Mouse (Mus musculus): ENCODE results near the gene Slc5a5. TPM values are rescaled to one million over a fixed set of nuclear protein-coding genes. Genes with fewer than 3 reads are reported as not detected.

Gene Slc5a5
- polyA plus RNA-seq, 1 experiment from 2014 or later = 0.69 TPM

DNA sequence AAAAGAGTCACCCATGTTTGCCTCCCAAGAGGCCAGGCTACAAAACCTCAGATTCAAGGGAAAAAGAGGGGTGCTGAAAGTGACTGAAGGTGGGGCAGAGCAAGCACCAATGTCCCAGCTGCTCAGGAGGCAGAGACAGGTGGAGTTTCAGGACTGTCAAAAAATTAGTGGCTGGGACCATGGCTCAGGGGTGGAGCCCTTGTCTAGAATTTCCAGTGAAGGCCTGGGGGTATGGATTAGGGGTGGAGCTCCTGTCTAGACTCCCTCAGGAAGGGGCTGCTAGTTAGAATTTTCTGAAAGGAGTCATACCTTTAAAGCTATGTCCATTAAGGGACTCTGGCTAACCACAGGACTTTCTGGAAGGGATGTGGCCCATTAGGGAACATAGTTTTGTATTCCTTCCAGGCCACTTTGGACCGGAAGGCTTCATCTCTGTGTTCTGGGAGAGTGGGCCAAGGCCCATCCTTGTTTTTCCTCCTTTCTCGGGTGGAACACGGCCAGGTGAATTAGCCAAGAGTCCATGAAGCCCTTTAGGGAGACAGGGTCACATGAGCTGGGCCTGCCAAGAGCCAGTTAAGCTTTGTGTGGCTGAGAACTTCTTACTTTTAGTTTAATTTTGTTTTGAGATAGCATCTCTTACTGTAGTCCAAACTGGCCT lies 43.1 kb downstream of the Slc5a5 start:
- 84% methylated on average over 3 of the region's 3 CpGs for WGBS
- ATAC-seq (ENCODE audit: low FRiP score, low read depth) = no peak
- Histone ChIP-seq H3K4me2 (replicated peaks) (no peak overlapping the region), H3K4me3 (no peak overlapping the region), H3K27me3 (no peaks in the 10 kb centered on the region; the same call in 1 of the 2 replicates), H3K27ac (replicated peaks) (no peak overlapping the region), H3K4me1 (0 out of 2 replicates have a peak, but pooled peaks cover 5% of the 10 kb centered on the region), H3K9me3 (no peaks in the 10 kb centered on the region), H3K36me3 (0 out of 2 replicates have a peak, but pooled peaks cover 24% of the 10 kb centered on the region), H3K9ac (replicated peaks) (no peak overlapping the region)

DNA sequence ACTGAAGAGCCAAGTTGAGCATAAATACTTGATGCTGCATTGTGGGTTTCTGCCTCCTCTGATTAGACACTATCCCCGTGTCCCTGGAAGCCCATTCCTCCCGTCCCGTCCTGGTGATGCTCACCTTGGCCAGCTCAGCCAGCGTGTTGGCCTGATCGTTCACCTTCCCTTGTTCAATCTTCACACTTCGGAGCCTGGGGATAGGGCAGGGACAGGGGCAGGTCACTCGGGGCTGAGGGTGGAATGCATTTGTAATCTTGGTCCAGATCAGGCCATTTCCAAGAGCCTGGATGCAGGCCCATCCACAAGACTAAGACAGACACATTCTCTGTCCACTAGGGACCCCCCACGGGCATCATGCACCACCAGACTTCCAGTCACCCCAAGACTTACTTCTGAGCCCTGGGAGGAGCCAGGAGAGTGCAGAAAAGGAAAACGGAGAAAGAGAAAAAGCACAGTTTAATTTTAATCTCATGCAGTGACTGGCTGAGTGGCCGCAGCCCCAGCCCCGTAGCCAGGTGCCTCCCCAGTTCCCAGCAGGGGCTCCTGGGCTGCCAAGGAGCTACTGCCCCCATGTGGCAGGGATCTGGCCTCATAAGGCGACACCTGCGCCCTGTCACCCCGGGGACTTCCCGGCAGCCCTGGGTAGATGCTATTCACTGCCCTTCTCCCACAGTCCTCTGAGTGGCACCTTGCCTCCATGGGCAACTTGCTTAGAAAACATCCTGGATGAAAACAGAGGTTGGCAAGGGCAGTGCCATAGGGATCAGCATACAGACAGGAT lies 46.0 kb downstream of the Slc5a5 start:
- Histone ChIP-seq H3K27me3 (no peaks in the 10 kb centered on the region; the same call in 1 of the 2 replicates), H3K4me1 (peaks cover 5% of the 10 kb centered on the region; the same call in 1 of the 2 replicates), H3K4me3 (no peak overlapping the region), H3K27ac (replicated peaks) (no peak overlapping the region), H3K4me2 (replicated peaks) (no peak overlapping the region), H3K9ac (replicated peaks) (no peak overlapping the region), H3K36me3 (0 out of 2 replicates have a peak, but pooled peaks cover 2% of the 10 kb centered on the region), H3K9me3 (no peaks in the 10 kb centered on the region)
- WGBS = 47% methylated on average over 15 of the region's 15 CpGs
- no peak for ATAC-seq (ENCODE audit: low FRiP score, low read depth)

DNA sequence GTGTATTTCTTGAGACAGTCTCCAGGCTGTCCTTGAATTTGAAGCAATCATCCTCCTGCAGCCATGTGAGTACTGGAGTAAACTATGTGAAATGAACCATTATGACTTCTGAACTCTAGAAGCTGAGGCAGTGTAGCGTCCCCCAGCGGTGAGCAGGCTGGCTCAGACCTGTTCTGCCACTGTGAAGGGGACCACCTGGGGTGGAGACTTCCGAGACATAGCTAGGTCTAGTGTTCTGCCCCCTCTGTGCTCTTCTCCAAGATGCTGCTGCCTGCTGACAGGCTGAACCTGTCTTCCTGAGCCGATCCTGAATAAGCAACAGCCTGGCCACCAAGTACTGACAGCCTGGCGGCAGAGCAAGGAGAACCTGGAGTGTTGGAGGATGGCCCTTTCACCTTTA lies 47.4 kb downstream of the Slc5a5 start:
- no peak overlapping the region for H3K4me2 ChIP-seq (replicated peaks)
- no peaks in the 10 kb centered on the region for H3K9me3 ChIP-seq
- WGBS = 37% methylated on average over 5 of the region's 5 CpGs
- H3K27me3 ChIP-seq = no peaks in the 10 kb centered on the region
- H3K36me3 ChIP-seq = 0 out of 2 replicates have a peak, but pooled peaks cover 2% of the 10 kb centered on the region
- ATAC-seq (ENCODE audit: low FRiP score, low read depth) = no peak
- H3K4me1 ChIP-seq = peaks cover 8% of the 10 kb centered on the region; the same call in 1 of the 2 replicates
- H3K27ac ChIP-seq (replicated peaks) = no peak overlapping the region
- H3K9ac ChIP-seq (replicated peaks) = no peak overlapping the region
- no peak overlapping the region for H3K4me3 ChIP-seq

DNA sequence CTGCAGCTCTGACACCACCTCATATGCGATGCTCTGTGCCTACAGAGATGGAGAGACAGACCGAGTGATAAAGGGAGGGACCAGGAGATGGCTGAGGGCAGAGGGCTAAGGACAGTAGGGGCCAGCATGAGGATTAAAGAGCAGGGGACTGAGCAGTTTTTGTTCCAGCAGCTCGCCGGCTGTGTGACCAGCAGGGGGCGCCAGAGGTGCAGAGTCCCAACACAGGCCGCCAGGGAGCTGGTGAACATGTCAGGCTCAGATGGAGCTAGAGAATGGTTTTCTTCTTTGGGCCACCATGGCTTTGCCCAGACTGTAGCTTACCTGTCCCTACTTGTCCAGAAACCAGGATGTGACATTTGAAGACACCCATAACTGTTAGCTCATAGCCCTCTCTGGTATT lies 48.0 kb downstream of the Slc5a5 start:
- H3K9me3 ChIP-seq = no peaks in the 10 kb centered on the region
- H3K4me2 ChIP-seq (replicated peaks) = no peak overlapping the region
- ATAC-seq (ENCODE audit: low FRiP score, low read depth) = 0 out of 2 replicates have a peak, but pooled peaks have one; percentile 5
- 0 out of 2 replicates have a peak, but pooled peaks cover 2% of the 10 kb centered on the region for H3K36me3 ChIP-seq
- under 1% methylated on average over 6 of the region's 6 CpGs for WGBS
- H3K27me3 ChIP-seq = no peaks in the 10 kb centered on the region
- no peak overlapping the region for H3K27ac ChIP-seq (replicated peaks)
- 0 out of 2 replicates have a peak overlapping the region, but pooled peaks have one; percentile 7 for H3K9ac ChIP-seq (replicated peaks)
- peaks cover 8% of the 10 kb centered on the region; the same call in 1 of the 2 replicates for H3K4me1 ChIP-seq
- no peak overlapping the region for H3K4me3 ChIP-seq

DNA sequence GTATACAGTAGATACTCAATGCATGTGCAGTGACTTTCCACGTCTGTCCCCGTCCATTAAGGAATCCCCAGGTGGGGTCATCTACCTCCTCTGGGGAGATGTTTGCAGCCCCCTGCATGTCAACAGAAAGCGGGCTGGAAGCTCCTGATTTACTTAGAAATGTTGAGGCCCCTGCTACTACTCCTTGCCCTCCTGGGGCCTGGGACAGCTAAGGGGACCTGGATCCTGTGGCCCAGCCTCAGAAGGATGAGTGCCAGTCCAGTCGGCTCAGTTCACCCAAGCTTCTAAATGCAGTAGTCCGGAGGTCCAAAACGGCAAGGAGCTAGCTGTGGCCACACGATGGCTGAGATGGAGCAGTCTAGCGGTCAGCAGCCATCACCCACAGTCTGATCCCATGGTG lies 48.6 kb downstream of the Slc5a5 start:
- Histone ChIP-seq H3K4me3 (no peak overlapping the region), H3K27me3 (no peaks in the 10 kb centered on the region), H3K4me2 (replicated peaks) (no peak overlapping the region), H3K27ac (replicated peaks) (no peak overlapping the region), H3K4me1 (peaks cover 9% of the 10 kb centered on the region; the same call in 1 of the 2 replicates), H3K9ac (replicated peaks) (0 out of 2 replicates have a peak overlapping the region, but pooled peaks have one; percentile 7), H3K9me3 (no peaks in the 10 kb centered on the region), H3K36me3 (0 out of 2 replicates have a peak, but pooled peaks cover 2% of the 10 kb centered on the region)
- no peak for ATAC-seq (ENCODE audit: low FRiP score, low read depth)
- 88% methylated on average over 8 of the region's 8 CpGs for WGBS

DNA sequence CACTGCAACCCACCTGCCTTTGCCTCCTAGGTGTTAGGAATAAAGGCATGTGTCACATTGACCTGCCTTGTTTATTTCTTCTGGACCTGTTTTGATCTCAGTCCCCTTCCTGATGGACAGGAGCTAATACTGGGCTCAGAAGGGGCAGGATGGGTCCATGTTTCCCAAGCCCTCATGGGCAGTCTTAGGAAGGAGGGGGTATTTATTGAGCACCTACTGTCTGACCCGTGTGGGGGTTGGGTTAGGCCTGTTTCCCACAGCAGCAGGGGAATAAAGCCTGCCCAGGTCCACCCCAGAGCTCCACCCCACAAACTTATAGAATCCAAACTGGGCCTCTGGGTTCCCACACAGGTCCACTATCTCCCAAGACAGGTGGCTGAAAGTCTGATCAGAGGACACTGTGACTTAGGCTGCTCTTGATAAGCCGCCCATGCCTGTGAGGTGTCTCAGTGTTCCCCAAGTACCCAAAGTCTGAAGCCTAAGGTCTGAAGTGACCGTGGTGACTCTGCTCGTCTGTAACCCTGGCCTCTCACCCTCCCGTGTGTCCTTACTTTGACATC lies 49.3 kb downstream of the Slc5a5 start:
- ATAC-seq (ENCODE audit: low FRiP score, low read depth) = no peak
- Histone ChIP-seq H3K36me3 (no peaks in the 10 kb centered on the region), H3K27me3 (no peaks in the 10 kb centered on the region), H3K9ac (replicated peaks) (no peak overlapping the region), H3K4me1 (peaks cover 16% of the 10 kb centered on the region), H3K4me3 (no peak overlapping the region), H3K4me2 (replicated peaks) (no peak overlapping the region), H3K9me3 (no peaks in the 10 kb centered on the region), H3K27ac (replicated peaks) (no peak overlapping the region)
- 88% methylated on average over 5 of the region's 5 CpGs for WGBS

DNA sequence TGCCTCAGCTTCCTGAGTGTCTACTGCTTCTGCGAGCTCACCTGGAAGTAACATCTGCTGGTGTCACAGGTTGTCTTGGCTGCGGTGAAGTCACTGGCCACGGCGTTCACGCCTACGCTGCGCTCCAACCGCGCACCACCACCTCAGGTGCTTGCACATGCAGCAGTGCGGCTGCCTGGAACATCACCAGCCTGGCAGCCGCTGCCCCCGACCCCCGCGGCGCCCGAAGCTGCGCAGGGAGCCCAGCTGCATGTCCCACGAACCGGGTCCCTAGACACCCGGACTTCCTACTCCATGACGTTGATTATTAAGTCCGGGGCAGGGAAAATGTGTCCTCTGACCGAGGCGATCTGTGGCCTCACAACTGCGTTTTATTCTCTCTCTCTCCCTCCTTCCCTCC lies 50.1 kb downstream of the Slc5a5 start:
- H3K4me2 ChIP-seq (replicated peaks) = no peak overlapping the region
- H3K36me3 ChIP-seq = no peaks in the 10 kb centered on the region
- H3K4me1 ChIP-seq = peaks cover 16% of the 10 kb centered on the region
- H3K9me3 ChIP-seq = no peaks in the 10 kb centered on the region
- H3K27ac ChIP-seq (replicated peaks) = no peak overlapping the region
- H3K9ac ChIP-seq (replicated peaks) = no peak overlapping the region
- 71% methylated on average over 25 of the region's 25 CpGs for WGBS
- no peak for ATAC-seq (ENCODE audit: low FRiP score, low read depth)
- H3K4me3 ChIP-seq = no peak overlapping the region
- no peaks in the 10 kb centered on the region for H3K27me3 ChIP-seq

DNA sequence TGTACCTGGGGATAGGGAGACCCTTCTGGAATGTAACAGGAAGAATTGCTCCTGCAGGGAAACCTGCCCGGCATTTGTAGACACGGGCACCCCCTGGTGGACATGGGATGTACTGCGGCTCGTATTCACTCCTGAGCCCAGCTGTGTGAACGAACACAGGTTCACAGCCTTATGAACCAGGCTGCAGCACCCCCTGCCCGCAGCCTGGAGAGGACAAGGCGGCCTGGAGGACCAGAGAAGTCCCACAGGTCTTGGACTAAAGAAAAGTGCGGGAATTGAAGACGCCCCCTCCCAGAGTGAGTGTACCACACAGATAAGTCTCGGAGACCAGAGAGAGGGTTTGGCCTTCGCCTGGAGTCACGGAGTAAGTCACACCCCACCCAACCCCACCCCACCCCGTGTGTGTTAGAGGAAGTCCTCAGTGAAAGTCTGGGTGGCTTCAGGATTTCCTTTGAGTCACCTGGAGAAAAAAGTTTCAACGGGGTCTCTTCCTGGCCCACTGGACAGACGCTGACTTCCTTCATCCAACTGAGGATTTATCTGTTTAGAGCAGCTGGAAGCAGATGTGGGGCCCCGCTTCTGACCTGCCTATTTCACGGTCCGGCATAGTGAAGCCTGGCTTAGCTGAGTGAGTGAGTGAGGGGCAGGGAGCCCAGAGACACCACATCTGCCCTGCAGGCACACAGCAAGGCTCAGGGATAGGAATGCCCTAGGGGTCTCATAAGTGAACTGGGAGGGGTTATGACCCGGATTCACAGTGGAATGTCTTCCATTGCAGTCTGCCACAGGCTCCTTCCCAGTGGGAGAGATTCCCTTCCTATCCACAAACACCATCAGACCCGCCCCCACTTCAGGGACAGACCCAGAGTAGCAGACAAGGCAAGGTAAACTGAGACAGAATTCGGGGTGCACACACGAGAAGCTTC lies 51.1 kb downstream of the Slc5a5 start:
- no peak overlapping the region for H3K4me3 ChIP-seq
- no peak overlapping the region for H3K9ac ChIP-seq (replicated peaks)
- ATAC-seq (ENCODE audit: low FRiP score, low read depth) = 0 out of 2 replicates have a peak, but pooled peaks have one; percentile 1
- no peak overlapping the region for H3K4me2 ChIP-seq (replicated peaks)
- H3K4me1 ChIP-seq = peaks cover 11% of the 10 kb centered on the region
- H3K27me3 ChIP-seq = no peaks in the 10 kb centered on the region
- H3K9me3 ChIP-seq = no peaks in the 10 kb centered on the region
- H3K27ac ChIP-seq (replicated peaks) = 0 out of 2 replicates have a peak overlapping the region, but pooled peaks have one; percentile 49
- WGBS = 42% methylated on average over 22 of the region's 22 CpGs
- no peaks in the 10 kb centered on the region for H3K36me3 ChIP-seq

DNA sequence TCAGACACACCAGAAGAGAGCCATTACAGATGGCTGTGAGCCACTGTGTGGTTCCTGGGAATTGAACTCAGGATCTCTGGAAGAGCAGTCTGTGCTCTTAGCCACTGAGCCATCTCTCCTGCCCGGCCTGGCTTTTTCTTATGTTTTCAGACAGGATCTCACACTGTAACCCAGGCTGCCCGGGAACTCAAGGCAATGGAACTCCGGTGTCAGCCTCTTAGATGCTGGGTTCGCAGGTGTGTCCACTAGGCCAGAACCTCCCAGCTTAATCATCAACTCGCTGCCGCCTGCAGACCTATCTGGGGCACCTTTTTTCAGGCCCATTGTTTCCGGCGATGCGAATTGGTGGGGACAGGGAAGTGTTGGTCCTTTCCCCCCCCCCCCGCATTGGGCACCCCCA lies 52.0 kb downstream of the Slc5a5 start:
- Histone ChIP-seq H3K27me3 (no peaks in the 10 kb centered on the region), H3K4me3 (no peak overlapping the region), H3K4me1 (peaks cover 11% of the 10 kb centered on the region), H3K9ac (replicated peaks) (no peak overlapping the region), H3K4me2 (replicated peaks) (no peak overlapping the region), H3K9me3 (no peaks in the 10 kb centered on the region), H3K27ac (replicated peaks) (peak overlapping the region; percentile 49; the same call in 1 of the 2 replicates), H3K36me3 (peaks cover 5% of the 10 kb centered on the region)
- ATAC-seq (ENCODE audit: low FRiP score, low read depth) = no peak
- 64% methylated on average over 10 of the region's 10 CpGs for WGBS

DNA sequence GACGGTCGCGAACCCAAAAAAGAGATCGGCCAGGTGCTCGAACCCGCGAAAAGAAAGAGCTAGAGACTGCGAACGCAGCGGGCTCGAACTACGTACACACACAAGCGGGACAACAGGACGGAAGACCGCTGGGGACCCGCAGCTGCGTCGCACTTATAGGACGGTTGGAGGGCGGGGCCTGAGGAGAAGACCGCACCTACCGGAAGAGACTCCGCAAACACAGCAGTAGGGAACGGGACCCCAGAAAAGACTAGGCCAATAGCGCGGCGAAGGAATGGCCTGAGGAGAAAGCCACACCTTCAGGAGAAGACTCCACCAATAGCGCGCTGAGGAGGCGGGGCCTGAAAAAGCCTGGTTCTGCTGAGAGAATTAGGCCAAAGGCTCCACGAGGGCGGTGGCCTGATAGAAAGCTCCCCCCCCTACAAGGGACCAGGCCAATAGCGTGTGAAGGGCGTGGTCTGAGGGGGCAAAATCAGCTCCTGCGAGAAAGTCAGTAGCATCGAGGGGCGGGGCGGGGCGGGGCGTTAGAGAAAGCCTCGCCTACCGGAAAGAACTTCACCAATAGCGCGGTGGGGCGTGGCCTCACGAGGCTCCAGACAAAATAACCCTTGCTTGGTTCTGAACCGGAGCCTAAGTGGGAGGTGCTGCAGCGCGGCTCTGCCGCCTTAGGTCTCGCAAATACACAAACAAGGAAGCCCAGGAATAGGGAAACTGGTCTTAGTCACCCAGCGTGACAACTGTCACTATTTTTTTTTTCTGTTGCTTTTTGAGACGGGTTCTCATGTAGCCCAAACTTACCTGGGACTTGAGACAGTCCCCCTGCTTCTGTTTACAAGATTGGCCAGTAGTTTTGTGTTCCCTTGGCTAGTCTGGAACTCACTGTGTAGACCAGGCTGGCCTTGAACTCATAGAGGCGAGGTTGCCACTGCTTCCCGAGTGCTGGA lies 52.9 kb downstream of the Slc5a5 start, which contains the start of gene Arrdc2:
TSS of gene Arrdc2 (minus strand) at position 313 of the 944 bp plus-strand sequence.
- Histone ChIP-seq H3K9me3 (no peaks in the 10 kb centered on the region), H3K27ac (replicated peaks) (peak within 1 kb of the TSS; percentile 83), H3K9ac (replicated peaks) (peak within 1 kb of the TSS; percentile 70), H3K36me3 (peaks cover 13% of the 10 kb centered on the region), H3K27me3 (no peaks in the 10 kb centered on the region), H3K4me3 (peak within 1 kb of the TSS; percentile 66), H3K4me2 (replicated peaks) (peak within 1 kb of the TSS; percentile 75), H3K4me1 (peaks cover 11% of the 10 kb centered on the region)
- ATAC-seq (ENCODE audit: low FRiP score, low read depth) = peak; percentile 96
- WGBS = 2% methylated on average over 55 of the region's 55 CpGs
